Mouse (Mus musculus): ENCODE measurements around the gene Kcnk18.

- TF ChIP-seq POLR2A (IDR thresholded peaks at IDR 0.05; ENCODE audit: borderline replicate concordance, insufficient read depth, low read length), result no peak
- no peak for TF ChIP-seq CTCF (IDR thresholded peaks at IDR 0.05; ENCODE audit: borderline replicate concordance, insufficient read depth, low read depth, low read length)
Observed at GRCm38 (mm10) chr19:59248144-59248543, 29.1 kb downstream of the Kcnk18 start.
